Mouse (Mus musculus) heart, embryonic 13.5 days (tissue): Measurements from ENCODE around the gene Fryl. TPM values are rescaled to one million over a fixed set of nuclear protein-coding genes. Genes with fewer than 3 reads are reported as not detected.

ENCODE experiments used
- ATAC-seq: fragments of 200-750 bp; cut with Nextera tagmentation; 2 replicates; pipeline ENCODE4 v1.8.0; 2017; ENCODE audit warnings: moderate TSS enrichment; ENCODE audit not compliant: insufficient number of reproducible peaks, low FRiP score, low TSS enrichment; ENCODE audit errors: extremely low read depth
- H3K27ac ChIP-seq: fragments of 300-500 bp; sonication (generic); replicated peaks from 2 replicates; pipeline ENCODE4 v1.5.1; 2015; ENCODE audit warnings: moderate library complexity, mild to moderate bottlenecking, inconsistent platforms
- H3K27me3 ChIP-seq: fragments of 300-500 bp; sonication (generic); replicated peaks from 2 replicates; pipeline ENCODE4 v1.6.1; 2015; ENCODE audit warnings: mild to moderate bottlenecking, inconsistent platforms
- H3K36me3 ChIP-seq: fragments of 300-500 bp; sonication (generic); 2 replicates; pipeline ENCODE4 v1.6.1; 2015; ENCODE audit warnings: mild to moderate bottlenecking, inconsistent platforms
- H3K4me1 ChIP-seq: fragments of 300-500 bp; sonication (generic); 2 replicates; pipeline ENCODE4 v1.6.1; 2015; ENCODE audit warnings: inconsistent platforms
- H3K4me2 ChIP-seq: fragments of 300-500 bp; sonication (generic); 2 replicates; pipeline ENCODE4 v1.6.1; 2015; ENCODE audit warnings: inconsistent platforms, mild to moderate bottlenecking, moderate library complexity
- H3K4me3 ChIP-seq: fragments of 300-500 bp; sonication (generic); 2 replicates; pipeline ENCODE4 v1.5.1; 2015; ENCODE audit warnings: moderate library complexity, mild to moderate bottlenecking, inconsistent platforms
- H3K9ac ChIP-seq: fragments of 300-500 bp; sonication (generic); 2 replicates; pipeline ENCODE4 v1.6.1; 2015; ENCODE audit warnings: inconsistent platforms, mild to moderate bottlenecking, moderate library complexity
- H3K9me3 ChIP-seq: fragments of 300-500 bp; sonication (generic); 2 replicates; pipeline ENCODE4 v1.6.1; 2016; ENCODE audit warnings: inconsistent platforms
- WGBS: fragments of 180-500 bp; shearing (Covaris S2); methylation state at CpG from one replicate; pipeline ENCODE4 v1.1.7; 2015; ENCODE audit warnings: mixed read lengths; 5-methylcytosine and 5-hydroxymethylcytosine counted together
- polyA plus RNA-seq: library from polyadenylated mRNA; unstranded; fragments of >200 nt; fragmentation: Nextera tagmentation; extraction: Ambion mirVana; gene quantifications from 2 replicates; pipeline ENCODE4 v1.2.1, GENCODE M21; 2015

The Fryl gene
- polyA plus RNA-seq, 1 experiment from 2014 or later = 27.3 TPM

DNA sequence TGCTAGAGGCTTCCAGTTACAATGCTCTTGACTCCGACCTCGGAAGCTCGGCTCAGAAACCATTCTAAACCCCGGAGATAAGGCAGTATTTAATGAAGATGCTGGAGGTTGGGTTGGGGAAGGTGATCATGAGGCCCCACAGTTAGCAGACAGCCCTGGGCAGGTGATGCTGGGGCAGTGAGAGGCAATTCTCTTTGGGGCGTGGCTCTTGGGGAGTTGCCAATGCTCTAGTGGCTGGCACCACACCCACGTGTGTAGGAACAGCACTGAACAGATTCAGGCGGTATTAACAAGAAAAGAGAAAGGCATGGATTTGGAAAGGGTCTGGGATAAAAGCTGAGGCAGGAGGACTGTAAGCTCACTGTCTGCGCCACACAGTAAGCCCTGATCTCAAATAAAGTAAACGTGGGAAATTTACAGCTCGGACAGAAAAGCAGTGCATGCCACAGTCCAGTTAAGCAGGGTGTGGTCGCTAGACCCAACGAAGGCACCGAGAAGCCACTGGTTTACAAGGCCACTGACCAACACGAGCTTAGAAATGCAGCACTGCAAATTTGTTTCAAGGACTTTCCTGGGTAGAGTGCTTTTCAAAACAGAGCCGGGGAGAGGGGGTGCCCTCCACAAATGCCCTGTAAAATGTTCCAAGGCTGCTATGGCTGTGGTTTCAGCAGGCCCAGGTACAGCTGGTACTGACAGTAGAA lies 100.0 kb downstream of the Fryl start:
- Histone ChIP-seq H3K36me3 (no peaks in the 10 kb centered on the region), H3K4me1 (peaks cover 34% of the 10 kb centered on the region), H3K27me3 (no peaks in the 10 kb centered on the region), H3K27ac (peak overlapping the region; percentile 20; the same call in 1 of the 2 replicates), H3K4me3 (no peak overlapping the region), H3K4me2 (no peak overlapping the region), H3K9ac (no peak overlapping the region), H3K9me3 (no peaks in the 10 kb centered on the region)
- ATAC-seq = no peak
- 71% methylated on average over 15 of the region's 15 CpGs for WGBS

DNA sequence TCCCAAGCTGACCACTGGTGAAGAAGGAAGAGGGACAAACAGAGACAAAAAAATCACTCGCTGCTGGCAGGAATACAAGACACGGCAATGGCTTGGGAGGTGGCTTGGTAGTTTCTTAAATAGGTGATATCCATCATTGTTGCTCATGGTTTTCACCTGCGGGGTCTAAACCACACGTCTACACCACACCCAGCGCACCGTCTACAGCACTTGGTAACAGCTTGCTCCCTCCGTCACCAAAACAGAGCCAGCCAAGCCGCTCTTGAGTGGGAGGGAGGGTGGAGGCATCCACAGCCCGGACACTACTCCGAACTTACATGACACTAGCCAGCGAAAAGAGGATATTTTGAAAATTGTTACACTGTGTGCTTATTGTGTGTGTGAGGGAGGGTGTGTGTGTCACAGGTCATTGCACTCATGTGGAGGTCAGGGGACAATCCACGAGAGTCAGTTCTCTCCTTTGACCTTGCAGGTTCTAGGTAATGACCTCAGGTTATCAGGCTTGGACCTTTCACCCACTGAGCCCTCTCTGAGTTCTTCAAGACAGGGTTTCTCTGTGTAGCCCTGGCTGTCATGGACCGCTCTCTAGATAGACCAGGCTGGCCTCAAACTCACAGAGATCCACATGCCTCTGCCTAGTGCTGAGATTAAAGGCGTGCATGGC lies 102.5 kb downstream of the Fryl start:
- Histone ChIP-seq H3K27me3 (no peaks in the 10 kb centered on the region), H3K36me3 (no peaks in the 10 kb centered on the region), H3K9me3 (no peaks in the 10 kb centered on the region), H3K4me1 (peaks cover 29% of the 10 kb centered on the region), H3K4me3 (no peak overlapping the region), H3K9ac (no peak overlapping the region), H3K4me2 (no peak overlapping the region), H3K27ac (no peak overlapping the region)
- no peak for ATAC-seq
- 89% methylated on average over 14 of the region's 14 CpGs for WGBS

DNA sequence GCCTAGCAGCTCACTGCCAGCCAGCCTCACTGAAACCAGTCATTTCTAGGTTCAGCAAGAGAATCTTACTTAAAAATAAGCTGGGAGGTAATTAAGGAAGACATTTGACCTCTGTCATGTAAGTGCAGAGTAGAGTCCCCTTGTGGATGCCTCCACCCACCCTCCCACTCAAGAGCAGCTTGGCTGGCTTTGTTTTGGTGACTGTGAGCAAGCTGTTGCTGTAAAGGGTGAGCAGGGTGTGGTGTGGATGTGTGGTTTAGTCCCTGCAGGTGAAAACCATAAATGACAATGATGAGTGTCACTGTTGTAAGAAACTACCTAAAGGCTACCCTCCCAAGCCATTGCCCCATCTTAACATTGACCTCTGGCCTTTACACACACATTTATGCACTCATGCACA lies 104.2 kb downstream of the Fryl start:
- no peak for ATAC-seq
- Histone ChIP-seq H3K4me2 (no peak overlapping the region), H3K4me1 (peaks cover 22% of the 10 kb centered on the region), H3K9me3 (no peaks in the 10 kb centered on the region), H3K27me3 (no peaks in the 10 kb centered on the region), H3K4me3 (no peak overlapping the region), H3K27ac (no peak overlapping the region), H3K9ac (no peak overlapping the region), H3K36me3 (peaks cover 11% of the 10 kb centered on the region)

DNA sequence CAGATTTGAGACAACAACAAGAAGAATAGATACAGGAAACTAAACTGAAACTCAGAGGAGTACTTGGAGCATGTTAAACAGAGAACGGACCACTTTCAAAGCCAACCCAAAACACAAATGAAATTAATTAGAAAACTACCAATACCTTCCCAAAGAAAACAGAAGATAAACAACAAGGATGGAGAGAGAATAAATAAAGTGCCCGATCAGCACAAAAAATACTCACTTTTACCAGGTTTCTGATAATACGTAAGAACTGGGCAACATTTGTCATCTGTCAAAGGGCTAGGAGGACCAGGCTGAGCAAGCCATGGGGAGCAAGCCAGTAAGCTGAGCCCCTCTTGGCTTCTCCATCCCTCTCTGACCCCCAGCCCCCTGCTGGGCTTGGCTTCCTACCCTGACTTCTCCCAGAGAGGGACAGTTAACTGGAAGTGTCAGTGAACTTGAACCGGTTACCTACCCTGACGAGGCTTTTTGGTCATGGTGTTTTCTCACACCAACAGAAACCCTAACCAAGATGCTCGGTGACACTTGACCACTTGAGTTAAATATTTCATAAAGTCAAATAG lies 105.5 kb downstream of the Fryl start:
- 86% methylated on average over 6 of the region's 6 CpGs for WGBS
- H3K27me3 ChIP-seq = no peaks in the 10 kb centered on the region
- H3K4me1 ChIP-seq = peaks cover 9% of the 10 kb centered on the region
- H3K4me3 ChIP-seq = no peak overlapping the region
- peaks cover 22% of the 10 kb centered on the region for H3K36me3 ChIP-seq
- H3K27ac ChIP-seq = no peak overlapping the region
- no peak overlapping the region for H3K9ac ChIP-seq
- ATAC-seq = no peak
- no peaks in the 10 kb centered on the region for H3K9me3 ChIP-seq
- H3K4me2 ChIP-seq = no peak overlapping the region

DNA sequence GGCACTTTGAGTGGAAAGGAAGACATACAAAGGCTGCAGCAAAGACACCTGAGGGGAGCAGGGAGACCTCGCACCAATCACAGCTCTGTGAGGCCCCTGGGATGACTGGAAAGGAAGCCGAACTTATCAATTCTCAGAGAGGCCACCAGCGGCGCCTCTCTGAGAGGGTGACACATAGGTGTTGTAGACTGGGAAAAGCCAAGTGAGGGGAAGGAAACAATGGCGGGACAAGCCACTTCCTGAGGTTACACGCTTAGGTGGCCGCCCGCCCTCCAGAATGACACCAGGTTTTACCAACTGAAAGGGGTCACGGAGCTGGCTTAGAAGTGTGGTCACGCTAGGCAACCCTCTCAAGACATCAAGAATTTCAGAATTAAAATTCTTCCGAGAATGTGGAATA lies 111.4 kb downstream of the Fryl start:
- Histone ChIP-seq H3K4me1 (no peaks in the 10 kb centered on the region), H3K4me2 (no peak overlapping the region), H3K36me3 (peaks cover 55% of the 10 kb centered on the region), H3K9ac (no peak overlapping the region), H3K4me3 (no peak overlapping the region), H3K27me3 (no peaks in the 10 kb centered on the region), H3K27ac (no peak overlapping the region), H3K9me3 (no peaks in the 10 kb centered on the region)
- WGBS = 71% methylated on average over 11 of the region's 11 CpGs
- no peak for ATAC-seq

DNA sequence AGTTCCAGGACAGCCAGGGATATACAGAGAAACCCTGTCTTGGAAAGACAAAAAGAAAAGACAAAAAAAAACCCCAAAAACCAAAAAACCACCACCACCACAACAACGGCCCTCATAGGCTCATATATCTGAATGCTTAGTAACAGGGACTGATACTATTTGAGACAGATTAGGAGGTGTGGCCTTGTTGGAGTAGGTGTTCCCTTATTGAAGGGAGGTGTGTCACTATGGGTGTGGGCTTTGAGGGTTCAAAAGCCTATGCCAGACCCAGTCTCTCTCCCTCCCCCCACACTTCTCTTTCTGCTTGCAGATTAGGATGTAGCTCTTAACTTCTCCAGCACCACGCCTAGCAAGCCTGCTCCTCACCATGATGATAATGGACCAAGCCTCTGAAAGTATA lies 114.7 kb downstream of the Fryl start:
- H3K4me3 ChIP-seq = no peak overlapping the region
- 77% methylated on average over 2 of the region's 2 CpGs for WGBS
- H3K9ac ChIP-seq = no peak overlapping the region
- H3K4me1 ChIP-seq = no peaks in the 10 kb centered on the region
- no peak overlapping the region for H3K4me2 ChIP-seq
- no peak overlapping the region for H3K27ac ChIP-seq
- H3K36me3 ChIP-seq = peaks cover 51% of the 10 kb centered on the region
- no peaks in the 10 kb centered on the region for H3K9me3 ChIP-seq
- ATAC-seq = no peak
- H3K27me3 ChIP-seq = no peaks in the 10 kb centered on the region

DNA sequence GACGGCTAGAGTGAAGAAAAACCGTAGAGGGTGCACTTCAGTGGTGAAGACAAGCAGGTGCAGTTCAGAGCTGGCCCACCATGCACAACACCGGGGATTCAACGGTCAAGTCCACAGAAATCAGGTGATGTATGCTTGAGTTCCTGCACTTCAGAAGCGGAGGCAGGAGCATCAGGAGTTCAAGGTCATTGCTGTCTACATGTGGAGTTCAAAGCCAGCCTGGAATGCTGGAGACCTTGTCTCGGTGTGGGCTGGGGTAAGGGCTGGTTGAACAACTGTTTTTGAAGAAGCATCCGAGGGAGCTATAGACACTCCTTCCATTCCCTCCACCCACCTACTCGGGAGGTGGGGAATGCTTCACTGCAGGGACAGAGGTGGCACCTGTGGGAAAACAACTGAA lies 115.3 kb downstream of the Fryl start:
- no peaks in the 10 kb centered on the region for H3K27me3 ChIP-seq
- no peak for ATAC-seq
- H3K9ac ChIP-seq = no peak overlapping the region
- H3K4me1 ChIP-seq = no peaks in the 10 kb centered on the region
- no peak overlapping the region for H3K4me2 ChIP-seq
- 84% methylated on average over 8 of the region's 8 CpGs for WGBS
- H3K4me3 ChIP-seq = no peak overlapping the region
- no peak overlapping the region for H3K27ac ChIP-seq
- H3K36me3 ChIP-seq = peaks cover 46% of the 10 kb centered on the region
- no peaks in the 10 kb centered on the region for H3K9me3 ChIP-seq

DNA sequence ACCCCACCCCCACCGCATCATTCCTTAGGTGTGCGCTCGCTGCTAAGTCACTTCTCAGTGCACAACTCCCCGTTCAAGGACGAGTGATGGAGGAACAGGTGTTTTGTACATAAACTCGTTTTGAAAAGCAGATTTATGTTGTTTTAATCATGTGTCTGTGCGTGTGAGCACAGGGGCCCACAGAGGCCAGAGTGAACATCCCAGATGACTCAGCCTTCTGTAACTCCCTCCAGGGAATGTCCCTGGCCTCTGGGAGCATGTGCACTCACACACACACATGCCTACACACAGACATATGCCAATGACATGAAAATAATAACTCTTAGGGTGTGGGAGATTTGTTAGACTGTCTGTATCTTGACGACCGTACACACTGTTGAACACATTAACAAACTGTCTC lies 118.9 kb downstream of the Fryl start:
- Histone ChIP-seq H3K4me2 (no peak overlapping the region), H3K9me3 (no peaks in the 10 kb centered on the region), H3K9ac (no peak overlapping the region), H3K36me3 (peaks cover 35% of the 10 kb centered on the region), H3K27me3 (no peaks in the 10 kb centered on the region), H3K4me1 (no peaks in the 10 kb centered on the region), H3K4me3 (no peak overlapping the region), H3K27ac (no peak overlapping the region)
- WGBS = 86% methylated on average over 9 of the region's 9 CpGs
- ATAC-seq = no peak

DNA sequence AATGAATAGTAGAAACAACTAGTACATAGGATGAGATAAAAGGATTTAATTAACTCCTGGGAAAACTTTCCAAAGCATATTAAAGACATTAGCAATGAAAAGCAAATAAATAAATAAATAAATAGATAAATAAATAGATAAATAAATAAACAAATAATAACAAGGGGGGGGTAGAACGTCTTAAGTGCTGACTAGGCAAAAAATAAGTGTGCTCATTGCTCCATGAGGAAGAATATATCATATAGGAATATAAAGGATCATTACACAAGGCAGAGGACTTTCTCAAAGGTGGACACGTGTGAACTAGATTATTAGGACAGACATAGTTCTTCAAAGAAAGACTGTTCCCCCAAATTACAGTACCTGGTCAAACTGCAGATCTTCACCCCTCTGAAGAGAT lies 120.5 kb downstream of the Fryl start:
- no peak overlapping the region for H3K4me3 ChIP-seq
- WGBS = 89% methylated on average over 2 of the region's 2 CpGs
- ATAC-seq = no peak
- no peaks in the 10 kb centered on the region for H3K9me3 ChIP-seq
- H3K36me3 ChIP-seq = peaks cover 35% of the 10 kb centered on the region
- H3K27ac ChIP-seq = no peak overlapping the region
- H3K9ac ChIP-seq = no peak overlapping the region
- peaks cover 2% of the 10 kb centered on the region for H3K4me1 ChIP-seq
- H3K4me2 ChIP-seq = no peak overlapping the region
- no peaks in the 10 kb centered on the region for H3K27me3 ChIP-seq

DNA sequence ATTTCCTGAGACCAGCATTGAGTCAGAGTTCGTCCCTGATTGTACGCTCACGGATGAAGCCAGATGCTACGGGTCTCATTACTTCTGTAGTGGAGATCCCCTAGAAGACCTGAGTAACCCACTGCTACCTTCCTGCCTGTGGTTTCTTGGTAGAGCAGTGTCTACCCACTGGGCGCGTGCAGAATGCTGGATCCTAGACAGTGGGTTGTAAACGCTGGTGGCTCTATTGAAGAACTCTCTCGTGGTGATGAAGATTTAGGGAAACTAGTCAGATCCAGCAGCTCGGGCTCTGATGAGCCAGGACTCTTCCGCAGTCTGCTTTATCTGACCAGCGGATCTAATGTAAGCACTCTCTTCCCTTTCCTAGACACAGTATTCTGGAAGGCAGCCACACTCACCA lies 121.3 kb downstream of the Fryl start:
- 82% methylated on average over 11 of the region's 11 CpGs for WGBS
- Histone ChIP-seq H3K27ac (no peak overlapping the region), H3K9ac (no peak overlapping the region), H3K9me3 (no peaks in the 10 kb centered on the region), H3K4me2 (no peak overlapping the region), H3K4me1 (peaks cover 9% of the 10 kb centered on the region), H3K27me3 (no peaks in the 10 kb centered on the region), H3K4me3 (no peak overlapping the region), H3K36me3 (peaks cover 30% of the 10 kb centered on the region)
- ATAC-seq = no peak

DNA sequence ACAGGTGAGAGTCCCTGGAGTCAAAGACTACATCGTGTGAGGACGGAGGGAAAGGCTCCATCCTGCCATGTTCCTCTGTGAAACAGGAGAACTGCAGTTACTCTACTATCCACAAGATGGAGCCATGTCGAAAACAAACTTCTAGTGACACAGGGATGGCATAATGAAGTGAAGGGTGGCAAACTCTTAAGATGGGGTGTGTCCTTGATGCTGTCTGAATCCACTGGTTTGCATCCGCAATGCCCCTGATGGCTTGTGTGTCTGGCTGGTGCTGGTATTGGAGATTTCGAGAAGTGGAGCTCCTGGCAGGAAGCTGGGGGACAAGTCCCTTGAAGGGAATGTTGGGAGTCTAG lies 122.6 kb downstream of the Fryl start:
- Histone ChIP-seq H3K27ac (no peak overlapping the region), H3K4me3 (no peak overlapping the region), H3K27me3 (no peaks in the 10 kb centered on the region), H3K9me3 (no peaks in the 10 kb centered on the region), H3K36me3 (peaks cover 32% of the 10 kb centered on the region), H3K4me1 (peaks cover 14% of the 10 kb centered on the region), H3K4me2 (no peak overlapping the region), H3K9ac (no peak overlapping the region)
- no peak for ATAC-seq
- WGBS = 37% methylated on average over 5 of the region's 5 CpGs
